Mouse (Mus musculus) intestine, embryonic 15.5 days (tissue): ENCODE measurements around the gene Ift20. TPM values are rescaled to one million over a fixed set of nuclear protein-coding genes. Genes with fewer than 3 reads are reported as not detected.
A peak's percentile ranks its signal among the peaks of the same experiment; 100 is the strongest.

Source experiments
- ATAC-seq: fragments of 200-750 bp; cut with Nextera tagmentation; 2 replicates; pipeline ENCODE4 v1.8.0; 2017; ENCODE audit warnings: moderate TSS enrichment, moderate library complexity
- H3K27ac ChIP-seq: fragments of 300-500 bp; sonication (generic); 2 replicates; pipeline ENCODE4 v1.5.1; 2015; ENCODE audit warnings: mild to moderate bottlenecking, inconsistent platforms
- H3K27me3 ChIP-seq: fragments of 300-500 bp; sonication (generic); replicated peaks from 2 replicates; pipeline ENCODE4 v1.6.1; 2015; ENCODE audit warnings: inconsistent platforms
- H3K36me3 ChIP-seq: fragments of 300-500 bp; sonication (generic); 2 replicates; pipeline ENCODE4 v1.6.1; 2015; ENCODE audit warnings: inconsistent platforms
- H3K4me1 ChIP-seq: fragments of 300-500 bp; sonication (generic); replicated peaks from 2 replicates; pipeline ENCODE4 v1.6.1; 2015; ENCODE audit warnings: inconsistent platforms
- H3K4me2 ChIP-seq: fragments of 300-500 bp; sonication (generic); replicated peaks from 2 replicates; pipeline ENCODE4 v1.6.1; 2015; ENCODE audit warnings: mild to moderate bottlenecking, inconsistent platforms
- H3K4me3 ChIP-seq: fragments of 300-500 bp; sonication (generic); replicated peaks from 2 replicates; pipeline ENCODE4 v1.5.1; 2015; ENCODE audit warnings: inconsistent platforms
- H3K9ac ChIP-seq: fragments of 300-500 bp; sonication (generic); 2 replicates; pipeline ENCODE4 v1.6.1; 2015; ENCODE audit warnings: inconsistent platforms
- H3K9me3 ChIP-seq: fragments of 300-500 bp; sonication (generic); 2 replicates; pipeline ENCODE4 v1.6.1; 2016; ENCODE audit warnings: inconsistent platforms
- WGBS: fragments of 180-500 bp; shearing (Covaris S2); methylation state at CpG from one replicate; pipeline ENCODE4 v1.1.7; 2015; 5-methylcytosine and 5-hydroxymethylcytosine counted together
- polyA plus RNA-seq: library from polyadenylated mRNA; unstranded; fragments of >200 nt; fragmentation: Nextera tagmentation; extraction: Ambion mirVana; gene quantifications from 2 replicates; pipeline ENCODE4 v1.2.1, GENCODE M21; 2015

The Ift20 gene
- polyA plus RNA-seq, 1 experiment from 2014 or later: 137 TPM

GRCm38 (mm10) chr11:78550168-78551058, 14.3 kb downstream of the Ift20 start, which contains the start of gene Tmem97:
Gene Tmem97, minus strand, starts transcription at chr11:78550777.
- Histone ChIP-seq H3K4me3 (peak within 1 kb of the TSS; percentile 70), H3K27me3 (no peaks in the 10 kb centered on the region), H3K9ac (peak within 1 kb of the TSS; percentile 77), H3K36me3 (no peaks in the 10 kb centered on the region), H3K9me3 (no peaks in the 10 kb centered on the region), H3K27ac (peak within 1 kb of the TSS; percentile 81), H3K4me1 (peaks cover 15% of the 10 kb centered on the region; the same call in 1 of the 2 replicates), H3K4me2 (peak within 1 kb of the TSS; percentile 82)
- ATAC-seq: peak; percentile 99
- under 1% methylated on average over 60 of the region's 60 CpGs for WGBS

GRCm38 (mm10) chr11:78551059-78551398, 14.9 kb downstream of the Ift20 start:
- peak overlapping the region; percentile 80 for H3K27ac ChIP-seq
- 33% methylated on average over 6 of the region's 6 CpGs for WGBS
- H3K36me3 ChIP-seq: no peaks in the 10 kb centered on the region
- H3K9ac ChIP-seq: peak overlapping the region; percentile 36; the same call in 1 of the 2 replicates
- H3K4me3 ChIP-seq: peak overlapping the region; percentile 70
- no peaks in the 10 kb centered on the region for H3K9me3 ChIP-seq
- H3K4me2 ChIP-seq: peak overlapping the region; percentile 82
- H3K27me3 ChIP-seq: no peaks in the 10 kb centered on the region
- ATAC-seq: peak; percentile 15
- peaks cover 15% of the 10 kb centered on the region; the same call in 1 of the 2 replicates for H3K4me1 ChIP-seq

- peak; percentile 35; the same call in 1 of the 2 replicates for ATAC-seq
- Histone ChIP-seq H3K27ac (peak overlapping the region; percentile 71), H3K9ac (no peak overlapping the region), H3K4me2 (no peak overlapping the region), H3K36me3 (no peaks in the 10 kb centered on the region), H3K9me3 (no peaks in the 10 kb centered on the region), H3K4me3 (no peak overlapping the region), H3K27me3 (no peaks in the 10 kb centered on the region), H3K4me1 (peaks cover 5% of the 10 kb centered on the region; the same call in 1 of the 2 replicates)
- 50% methylated on average over 3 of the region's 3 CpGs for WGBS
These were observed 19.5 kb downstream of the Ift20 start for GRCm38 (mm10) chr11:78555623-78556022.

GRCm38 (mm10) chr11:78556070-78556469, 19.9 kb downstream of the Ift20 start:
- WGBS: 57% methylated on average over 4 of the region's 4 CpGs
- H3K4me1 ChIP-seq: peaks cover 3% of the 10 kb centered on the region; the same call in 1 of the 2 replicates
- peak overlapping the region; percentile 30; the same call in 1 of the 2 replicates for H3K27ac ChIP-seq
- no peak overlapping the region for H3K4me2 ChIP-seq
- H3K9ac ChIP-seq: no peak overlapping the region
- H3K36me3 ChIP-seq: no peaks in the 10 kb centered on the region
- H3K9me3 ChIP-seq: no peaks in the 10 kb centered on the region
- H3K4me3 ChIP-seq: no peak overlapping the region
- ATAC-seq: no peak
- H3K27me3 ChIP-seq: no peaks in the 10 kb centered on the region

GRCm38 (mm10) chr11:78557241-78557640, 21.1 kb downstream of the Ift20 start:
- Histone ChIP-seq H3K36me3 (no peaks in the 10 kb centered on the region), H3K9me3 (no peaks in the 10 kb centered on the region), H3K4me1 (no peaks in the 10 kb centered on the region; the same call in 1 of the 2 replicates), H3K27me3 (no peaks in the 10 kb centered on the region), H3K9ac (no peak overlapping the region), H3K27ac (no peak overlapping the region), H3K4me3 (no peak overlapping the region), H3K4me2 (no peak overlapping the region)
- ATAC-seq: peak; percentile 23; the same call in 1 of the 2 replicates
- 54% methylated on average over 8 of the region's 8 CpGs for WGBS

GRCm38 (mm10) chr11:78560447-78560846, 24.3 kb downstream of the Ift20 start:
- no peaks in the 10 kb centered on the region for H3K36me3 ChIP-seq
- no peaks in the 10 kb centered on the region for H3K9me3 ChIP-seq
- no peaks in the 10 kb centered on the region; the same call in 1 of the 2 replicates for H3K4me1 ChIP-seq
- no peak overlapping the region for H3K9ac ChIP-seq
- no peaks in the 10 kb centered on the region for H3K27me3 ChIP-seq
- ATAC-seq: no peak
- H3K27ac ChIP-seq: no peak overlapping the region
- WGBS: 13% methylated on average over 4 of the region's 4 CpGs
- H3K4me2 ChIP-seq: no peak overlapping the region
- H3K4me3 ChIP-seq: no peak overlapping the region

- Histone ChIP-seq H3K9ac (no peak overlapping the region), H3K36me3 (no peaks in the 10 kb centered on the region), H3K4me2 (no peak overlapping the region), H3K4me1 (no peaks in the 10 kb centered on the region), H3K27me3 (no peaks in the 10 kb centered on the region), H3K4me3 (no peak overlapping the region), H3K27ac (no peak overlapping the region), H3K9me3 (no peaks in the 10 kb centered on the region)
- ATAC-seq: no peak
- WGBS: 42% methylated on average over 6 of the region's 6 CpGs
These were observed 30.6 kb downstream of the Ift20 start for GRCm38 (mm10) chr11:78566775-78567174.

GRCm38 (mm10) chr11:78567614-78568013, 31.5 kb downstream of the Ift20 start:
- no peak for ATAC-seq
- Histone ChIP-seq H3K4me3 (no peak overlapping the region), H3K27ac (no peak overlapping the region), H3K4me2 (no peak overlapping the region), H3K36me3 (no peaks in the 10 kb centered on the region), H3K9ac (no peak overlapping the region), H3K9me3 (no peaks in the 10 kb centered on the region), H3K27me3 (no peaks in the 10 kb centered on the region), H3K4me1 (no peaks in the 10 kb centered on the region)
- 91% methylated on average over 6 of the region's 6 CpGs for WGBS

- Histone ChIP-seq H3K27me3 (no peaks in the 10 kb centered on the region), H3K27ac (no peak overlapping the region), H3K4me3 (no peak overlapping the region), H3K36me3 (no peaks in the 10 kb centered on the region), H3K4me1 (no peaks in the 10 kb centered on the region), H3K4me2 (no peak overlapping the region), H3K9ac (no peak overlapping the region), H3K9me3 (no peaks in the 10 kb centered on the region)
- 82% methylated on average over 10 of the region's 10 CpGs for WGBS
- no peak for ATAC-seq
These were observed 32.7 kb downstream of the Ift20 start for GRCm38 (mm10) chr11:78568827-78569226.

- H3K9ac ChIP-seq: no peak overlapping the region
- no peak overlapping the region for H3K4me2 ChIP-seq
- no peak overlapping the region for H3K4me3 ChIP-seq
- no peaks in the 10 kb centered on the region for H3K27me3 ChIP-seq
- WGBS: 65% methylated on average over 3 of the region's 3 CpGs
- no peaks in the 10 kb centered on the region for H3K9me3 ChIP-seq
- no peak for ATAC-seq
- H3K36me3 ChIP-seq: 0 out of 2 replicates have a peak, but pooled peaks cover 3% of the 10 kb centered on the region
- no peak overlapping the region for H3K27ac ChIP-seq
- H3K4me1 ChIP-seq: no peaks in the 10 kb centered on the region
These were observed 33.6 kb downstream of the Ift20 start for GRCm38 (mm10) chr11:78569806-78570205.

GRCm38 (mm10) chr11:78571441-78571840, 35.3 kb downstream of the Ift20 start:
- WGBS: 94% methylated on average over 8 of the region's 8 CpGs
- ATAC-seq: no peak
- H3K9ac ChIP-seq: no peak overlapping the region
- H3K27ac ChIP-seq: no peak overlapping the region
- H3K4me3 ChIP-seq: no peak overlapping the region
- H3K4me2 ChIP-seq: no peak overlapping the region
- no peaks in the 10 kb centered on the region for H3K4me1 ChIP-seq
- H3K36me3 ChIP-seq: 0 out of 2 replicates have a peak, but pooled peaks cover 3% of the 10 kb centered on the region
- no peaks in the 10 kb centered on the region for H3K9me3 ChIP-seq
- no peaks in the 10 kb centered on the region for H3K27me3 ChIP-seq

- no peak for ATAC-seq
- no peaks in the 10 kb centered on the region for H3K27me3 ChIP-seq
- H3K9ac ChIP-seq: no peak overlapping the region
- H3K36me3 ChIP-seq: 0 out of 2 replicates have a peak, but pooled peaks cover 3% of the 10 kb centered on the region
- 89% methylated on average over 6 of the region's 6 CpGs for WGBS
- H3K4me1 ChIP-seq: no peaks in the 10 kb centered on the region
- H3K9me3 ChIP-seq: no peaks in the 10 kb centered on the region
- H3K4me3 ChIP-seq: no peak overlapping the region
- H3K27ac ChIP-seq: no peak overlapping the region
- H3K4me2 ChIP-seq: no peak overlapping the region
These were observed 35.7 kb downstream of the Ift20 start for GRCm38 (mm10) chr11:78571854-78572253.
